13 mouse cellular contexts compared by ENCODE assay signal in genomic region chr5:67884422-67885210, GRCm38 (mm10). TPM values are rescaled to one million over a fixed set of nuclear protein-coding genes. Genes with fewer than 3 reads are reported as not detected.
DNase-seq lines count a peak whose midpoint lies in the region; ATAC-seq lines count a peak whose summit lies in the region.
"Had no signal": no experiment of that assay in that cellular context is flagged by ENCODE, and none has a peak within 500 bp of the region (broad histone marks: within the 10 kb centered on the region; RNA-seq: fewer than 3 reads in every experiment).

No protein-coding gene starts in this region.

- ATAC-seq in midbrain, embryonic 11.5 days (ENCODE audit: low FRiP score) = peak; percentile 71; the same call in 1 of the 2 replicates
- peak; percentile 60 for ATAC-seq in midbrain, embryonic 12.5 days (ENCODE audit: low FRiP score, low read depth)

- no peak overlapping the region for H3K27ac ChIP-seq in midbrain, embryonic 11.5 days (ENCODE audit: low read depth, low read length)
- no peak overlapping the region for H3K27ac ChIP-seq in midbrain, embryonic 10.5 days (replicated peaks)
- no peak overlapping the region for H3K27ac ChIP-seq in midbrain, embryonic 12.5 days (replicated peaks)
- no peak overlapping the region for H3K27ac ChIP-seq in heart, embryonic 10.5 days

- no peaks in the 10 kb centered on the region for H3K27me3 ChIP-seq in midbrain, embryonic 11.5 days (ENCODE audit: control insufficient read depth, insufficient read depth, low read length)
- no peaks in the 10 kb centered on the region for H3K27me3 ChIP-seq in midbrain, embryonic 10.5 days (ENCODE audit: low read depth, poor library complexity, severe bottlenecking)
- peaks cover 9% of the 10 kb centered on the region; the same call in 1 of the 2 replicates for H3K27me3 ChIP-seq in midbrain, embryonic 12.5 days
- no peaks in the 10 kb centered on the region for H3K27me3 ChIP-seq in heart, embryonic 10.5 days (ENCODE audit: insufficient read depth, poor library complexity, severe bottlenecking)

- H3K4me3 ChIP-seq in midbrain, embryonic 11.5 days (ENCODE audit: low read depth, low read length) = no peak overlapping the region
- H3K4me3 ChIP-seq in midbrain, embryonic 10.5 days = no peak overlapping the region
- H3K4me3 ChIP-seq in midbrain, embryonic 12.5 days = no peak overlapping the region
- H3K4me3 ChIP-seq in heart, embryonic 10.5 days = no peak overlapping the region

- no peaks in the 10 kb centered on the region for H3K36me3 ChIP-seq in midbrain, embryonic 11.5 days (ENCODE audit: control insufficient read depth, insufficient read depth, low read length)
- no peaks in the 10 kb centered on the region for H3K36me3 ChIP-seq in midbrain, embryonic 10.5 days
- no peaks in the 10 kb centered on the region for H3K36me3 ChIP-seq in midbrain, embryonic 12.5 days
- H3K36me3 ChIP-seq in heart, embryonic 10.5 days = no peaks in the 10 kb centered on the region

- H3K4me2 ChIP-seq in midbrain, embryonic 11.5 days = no peak overlapping the region
- 0 out of 2 replicates have a peak overlapping the region, but pooled peaks have one; percentile 12 for H3K4me2 ChIP-seq in midbrain, embryonic 12.5 days (replicated peaks)
- H3K4me2 ChIP-seq: liver, embryonic 11.5 days had no signal

- peaks cover 4% of the 10 kb centered on the region; the same call in 1 of the 2 replicates for H3K4me1 ChIP-seq in midbrain, embryonic 11.5 days (ENCODE audit: control insufficient read depth, insufficient read depth, low read length)
- H3K4me1 ChIP-seq in midbrain, embryonic 10.5 days = peaks cover 14% of the 10 kb centered on the region
- H3K4me1 ChIP-seq in midbrain, embryonic 12.5 days = 0 out of 2 replicates have a peak, but pooled peaks cover 4% of the 10 kb centered on the region
- H3K4me1 ChIP-seq in heart, embryonic 10.5 days = no peaks in the 10 kb centered on the region

- 55% methylated on average over 9 of the region's 9 CpGs for WGBS in midbrain, embryonic 11.5 days
- WGBS in midbrain, embryonic 10.5 days = 66% methylated on average over 9 of the region's 9 CpGs
- WGBS in midbrain, embryonic 12.5 days = 45% methylated on average over 9 of the region's 9 CpGs
- WGBS in heart, embryonic 10.5 days = 85% methylated on average over 9 of the region's 9 CpGs

- peak; percentile 5 for DNase-seq in cerebellum, adult 9-10 months
- DNase-seq in cerebellum, postnatal 14 days = no peak
- DNase-seq in midbrain, embryonic 11.5 days (ENCODE audit: low spot score, missing footprints) = no peak
- no peak for DNase-seq in midbrain, embryonic 10.5 days (ENCODE audit: low spot score)
- DNase-seq in heart, embryonic 10.5 days (ENCODE audit: low spot score) = no peak
- DNase-seq in spleen, postnatal 4 days (ENCODE audit: low spot score in 2 of 2) = no peak
- DNase-seq in adipocyte (ENCODE audit: low spot score) = no peak
- DNase-seq: cerebellum, postnatal 25 days; heart, postnatal 14 days; kidney, adult 8-10 months; thymus, postnatal 14 days had no signal

- H3K9ac ChIP-seq in midbrain, embryonic 11.5 days (ENCODE audit: low read length) = no peak overlapping the region
- H3K9ac ChIP-seq in midbrain, embryonic 12.5 days (replicated peaks) = no peak overlapping the region

- no peaks in the 10 kb centered on the region for H3K9me3 ChIP-seq in midbrain, embryonic 11.5 days (ENCODE audit: control insufficient read depth, low read length)
- H3K9me3 ChIP-seq in midbrain, embryonic 10.5 days (replicated peaks) = no peaks in the 10 kb centered on the region
- H3K9me3 ChIP-seq in midbrain, embryonic 12.5 days = no peaks in the 10 kb centered on the region
- H3K9me3 ChIP-seq in heart, embryonic 10.5 days = no peaks in the 10 kb centered on the region

RNA-seq across cellular contexts. Expression of gene Atp8a1, which starts 37.4 kb away (rescaled TPM):
- 31.9 and 33.4 TPM in 2 replicates for polyA plus RNA-seq in midbrain, embryonic 11.5 days (2014; fragmentation: Nextera tagmentation; extraction: Ambion mirVana)
- 21.3 and 29.6 TPM in 2 replicates for polyA plus RNA-seq in midbrain, embryonic 10.5 days (2016; fragmentation: Nextera tagmentation; extraction: Ambion mirVana)
- 31.3 and 37.8 TPM in 2 replicates for polyA plus RNA-seq in midbrain, embryonic 12.5 days (2016; fragmentation: Nextera tagmentation; extraction: Ambion mirVana)
- 16.2 and 19.9 TPM in 2 replicates for polyA plus RNA-seq in heart, embryonic 10.5 days (2016; fragmentation: Nextera tagmentation; extraction: Ambion mirVana)

RNA-seq across cellular contexts. Expression of gene Gm5108, which starts 56.9 kb away (rescaled TPM):
- polyA plus RNA-seq in midbrain, embryonic 11.5 days (2014; fragmentation: Nextera tagmentation; extraction: Ambion mirVana) = not detected in 2 replicates
- polyA plus RNA-seq in midbrain, embryonic 10.5 days (2016; fragmentation: Nextera tagmentation; extraction: Ambion mirVana) = not detected in 2 replicates
- not detected in 2 replicates for polyA plus RNA-seq in midbrain, embryonic 12.5 days (2016; fragmentation: Nextera tagmentation; extraction: Ambion mirVana)
- polyA plus RNA-seq in heart, embryonic 10.5 days (2016; fragmentation: Nextera tagmentation; extraction: Ambion mirVana) = not detected in 2 replicates
- polyA plus RNA-seq: liver, embryonic 11.5 days had no signal
